Mouse (Mus musculus): ENCODE results near the gene Grid2. TPM values are rescaled to one million over a fixed set of nuclear protein-coding genes. Genes with fewer than 3 reads are reported as not detected.

The Grid2 gene
- polyA plus RNA-seq, 1 experiment from 2014 or later: 2.2 TPM

- no peaks in the 10 kb centered on the region for H3K36me3 ChIP-seq (ENCODE audit: control insufficient read depth, insufficient read depth, low read length)
- no peaks in the 10 kb centered on the region for H3K4me1 ChIP-seq (ENCODE audit: control insufficient read depth, insufficient read depth, low read length)
- no peak for ATAC-seq (ENCODE audit: insufficient number of reproducible peaks, insufficient read depth, low FRiP score, low read depth)
- no peak overlapping the region for H3K4me2 ChIP-seq (replicated peaks; ENCODE audit: low read depth, low read length)
- no peaks in the 10 kb centered on the region for H3K9me3 ChIP-seq (ENCODE audit: control insufficient read depth, low read depth, low read length)
- 89% methylated on average over 4 of the region's 4 CpGs for WGBS
- no peaks in the 10 kb centered on the region for H3K27me3 ChIP-seq (ENCODE audit: control insufficient read depth, insufficient read depth, low read length)
- no peak overlapping the region for H3K9ac ChIP-seq (replicated peaks; ENCODE audit: low read depth, low read length)
- H3K27ac ChIP-seq (ENCODE audit: low read length): no peak overlapping the region
- H3K4me3 ChIP-seq (ENCODE audit: low read depth, low read length): no peak overlapping the region
These were observed 1007.8 kb downstream of the Grid2 start for GRCm38 (mm10) chr6:64263517-64263916.

GRCm38 (mm10) chr6:64264224-64264623, 1008.5 kb downstream of the Grid2 start:
- Histone ChIP-seq H3K4me3 (ENCODE audit: low read depth, low read length) (no peak overlapping the region), H3K4me1 (ENCODE audit: control insufficient read depth, insufficient read depth, low read length) (no peaks in the 10 kb centered on the region), H3K9ac (replicated peaks; ENCODE audit: low read depth, low read length) (no peak overlapping the region), H3K9me3 (ENCODE audit: control insufficient read depth, low read depth, low read length) (no peaks in the 10 kb centered on the region), H3K4me2 (replicated peaks; ENCODE audit: low read depth, low read length) (no peak overlapping the region), H3K27ac (ENCODE audit: low read length) (no peak overlapping the region), H3K36me3 (ENCODE audit: control insufficient read depth, insufficient read depth, low read length) (no peaks in the 10 kb centered on the region), H3K27me3 (ENCODE audit: control insufficient read depth, insufficient read depth, low read length) (no peaks in the 10 kb centered on the region)
- 89% methylated on average over 2 of the region's 2 CpGs for WGBS
- no peak for ATAC-seq (ENCODE audit: insufficient number of reproducible peaks, insufficient read depth, low FRiP score, low read depth)

GRCm38 (mm10) chr6:64274319-64275114, 1018.8 kb downstream of the Grid2 start:
- WGBS: 38% methylated on average over 2 of the region's 2 CpGs
- Histone ChIP-seq H3K27ac (ENCODE audit: low read length) (no peak overlapping the region), H3K9me3 (ENCODE audit: control insufficient read depth, low read depth, low read length) (no peaks in the 10 kb centered on the region), H3K36me3 (ENCODE audit: control insufficient read depth, insufficient read depth, low read length) (no peaks in the 10 kb centered on the region), H3K27me3 (ENCODE audit: control insufficient read depth, insufficient read depth, low read length) (no peaks in the 10 kb centered on the region), H3K4me2 (replicated peaks; ENCODE audit: low read depth, low read length) (no peak overlapping the region), H3K9ac (replicated peaks; ENCODE audit: low read depth, low read length) (no peak overlapping the region), H3K4me3 (ENCODE audit: low read depth, low read length) (no peak overlapping the region), H3K4me1 (ENCODE audit: control insufficient read depth, insufficient read depth, low read length) (no peaks in the 10 kb centered on the region)
- no peak for ATAC-seq (ENCODE audit: insufficient number of reproducible peaks, insufficient read depth, low FRiP score, low read depth)

GRCm38 (mm10) chr6:64279927-64280326, 1024.3 kb downstream of the Grid2 start:
- no peaks in the 10 kb centered on the region for H3K36me3 ChIP-seq (ENCODE audit: control insufficient read depth, insufficient read depth, low read length)
- H3K27ac ChIP-seq (ENCODE audit: low read length): no peak overlapping the region
- H3K4me3 ChIP-seq (ENCODE audit: low read depth, low read length): no peak overlapping the region
- H3K9me3 ChIP-seq (ENCODE audit: control insufficient read depth, low read depth, low read length): no peaks in the 10 kb centered on the region
- no peak for ATAC-seq (ENCODE audit: insufficient number of reproducible peaks, insufficient read depth, low FRiP score, low read depth)
- H3K4me2 ChIP-seq (replicated peaks; ENCODE audit: low read depth, low read length): no peak overlapping the region
- H3K9ac ChIP-seq (replicated peaks; ENCODE audit: low read depth, low read length): no peak overlapping the region
- WGBS: 84% methylated on average over 2 of the region's 2 CpGs
- H3K27me3 ChIP-seq (ENCODE audit: control insufficient read depth, insufficient read depth, low read length): no peaks in the 10 kb centered on the region
- H3K4me1 ChIP-seq (ENCODE audit: control insufficient read depth, insufficient read depth, low read length): no peaks in the 10 kb centered on the region

- no peaks in the 10 kb centered on the region for H3K36me3 ChIP-seq (ENCODE audit: control insufficient read depth, insufficient read depth, low read length)
- no peak overlapping the region for H3K9ac ChIP-seq (replicated peaks; ENCODE audit: low read depth, low read length)
- H3K4me1 ChIP-seq (ENCODE audit: control insufficient read depth, insufficient read depth, low read length): no peaks in the 10 kb centered on the region
- no peak for ATAC-seq (ENCODE audit: insufficient number of reproducible peaks, insufficient read depth, low FRiP score, low read depth)
- no peak overlapping the region for H3K4me2 ChIP-seq (replicated peaks; ENCODE audit: low read depth, low read length)
- 75% methylated on average over 1 of the region's 1 CpGs for WGBS
- no peaks in the 10 kb centered on the region for H3K9me3 ChIP-seq (ENCODE audit: control insufficient read depth, low read depth, low read length)
- no peak overlapping the region for H3K27ac ChIP-seq (ENCODE audit: low read length)
- H3K27me3 ChIP-seq (ENCODE audit: control insufficient read depth, insufficient read depth, low read length): no peaks in the 10 kb centered on the region
- H3K4me3 ChIP-seq (ENCODE audit: low read depth, low read length): no peak overlapping the region
These were observed 1038.1 kb downstream of the Grid2 start for GRCm38 (mm10) chr6:64293761-64294160.

DNA sequence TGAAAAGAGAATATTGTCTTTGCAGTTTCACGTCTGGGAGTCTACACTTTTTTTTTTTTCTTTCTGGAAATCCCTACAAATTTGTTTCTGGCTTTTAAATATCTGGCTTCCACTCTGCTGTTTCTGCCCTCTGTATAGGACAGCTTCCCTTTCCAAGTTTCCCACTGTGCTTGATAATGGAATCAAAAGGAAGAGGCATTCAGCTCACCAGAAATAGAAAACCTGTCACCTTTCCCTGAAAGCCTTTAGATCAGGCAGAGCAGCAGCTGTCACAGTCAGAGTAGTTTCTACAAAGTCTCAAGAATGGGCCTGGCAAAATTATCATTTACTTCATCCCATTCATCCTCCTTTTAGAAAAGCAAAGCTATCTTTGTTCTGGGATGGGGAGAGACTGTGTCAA, 1042.0 kb downstream of the Grid2 start:
- no peak for ATAC-seq (ENCODE audit: insufficient number of reproducible peaks, insufficient read depth, low FRiP score, low read depth)
- WGBS: 68% methylated on average over 1 of the region's 1 CpGs
- H3K9me3 ChIP-seq (ENCODE audit: control insufficient read depth, low read depth, low read length): no peaks in the 10 kb centered on the region
- H3K27me3 ChIP-seq (ENCODE audit: control insufficient read depth, insufficient read depth, low read length): no peaks in the 10 kb centered on the region
- H3K27ac ChIP-seq (ENCODE audit: low read length): no peak overlapping the region
- no peaks in the 10 kb centered on the region for H3K4me1 ChIP-seq (ENCODE audit: control insufficient read depth, insufficient read depth, low read length)
- H3K4me2 ChIP-seq (replicated peaks; ENCODE audit: low read depth, low read length): no peak overlapping the region
- no peaks in the 10 kb centered on the region for H3K36me3 ChIP-seq (ENCODE audit: control insufficient read depth, insufficient read depth, low read length)
- H3K9ac ChIP-seq (replicated peaks; ENCODE audit: low read depth, low read length): no peak overlapping the region
- H3K4me3 ChIP-seq (ENCODE audit: low read depth, low read length): no peak overlapping the region

GRCm38 (mm10) chr6:64304709-64305476, 1049.2 kb downstream of the Grid2 start:
- no peak overlapping the region for H3K4me2 ChIP-seq (replicated peaks; ENCODE audit: low read depth, low read length)
- no peak for ATAC-seq (ENCODE audit: insufficient number of reproducible peaks, insufficient read depth, low FRiP score, low read depth)
- H3K4me3 ChIP-seq (ENCODE audit: low read depth, low read length): no peak overlapping the region
- H3K27ac ChIP-seq (ENCODE audit: low read length): no peak overlapping the region
- no peaks in the 10 kb centered on the region for H3K27me3 ChIP-seq (ENCODE audit: control insufficient read depth, insufficient read depth, low read length)
- H3K36me3 ChIP-seq (ENCODE audit: control insufficient read depth, insufficient read depth, low read length): no peaks in the 10 kb centered on the region
- H3K9ac ChIP-seq (replicated peaks; ENCODE audit: low read depth, low read length): no peak overlapping the region
- 67% methylated on average over 2 of the region's 2 CpGs for WGBS
- no peaks in the 10 kb centered on the region for H3K9me3 ChIP-seq (ENCODE audit: control insufficient read depth, low read depth, low read length)
- no peaks in the 10 kb centered on the region for H3K4me1 ChIP-seq (ENCODE audit: control insufficient read depth, insufficient read depth, low read length)

DNA sequence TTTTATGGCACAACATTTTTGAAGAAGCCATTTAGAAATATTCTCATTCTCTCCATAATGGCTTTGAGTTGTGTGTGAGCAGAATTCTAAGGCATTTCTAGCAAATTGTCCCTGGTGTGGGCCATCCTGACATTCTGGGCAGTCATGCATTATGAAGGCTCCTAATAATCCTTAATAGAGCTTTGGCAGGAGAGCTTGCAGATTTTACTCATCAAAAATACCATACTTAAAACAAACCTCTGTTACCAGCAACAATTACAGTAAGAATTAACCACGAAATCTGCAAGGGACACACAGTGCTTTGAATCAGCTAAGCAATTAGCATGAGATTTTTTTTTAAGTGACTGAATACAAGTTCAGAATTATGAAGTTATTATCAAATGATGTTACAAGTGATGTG, 1053.0 kb downstream of the Grid2 start:
- no peak overlapping the region for H3K27ac ChIP-seq (ENCODE audit: low read length)
- no peak overlapping the region for H3K9ac ChIP-seq (replicated peaks; ENCODE audit: low read depth, low read length)
- no peaks in the 10 kb centered on the region for H3K4me1 ChIP-seq (ENCODE audit: control insufficient read depth, insufficient read depth, low read length)
- no peaks in the 10 kb centered on the region for H3K9me3 ChIP-seq (ENCODE audit: control insufficient read depth, low read depth, low read length)
- ATAC-seq (ENCODE audit: insufficient number of reproducible peaks, insufficient read depth, low FRiP score, low read depth): no peak
- no peaks in the 10 kb centered on the region for H3K36me3 ChIP-seq (ENCODE audit: control insufficient read depth, insufficient read depth, low read length)
- no peak overlapping the region for H3K4me2 ChIP-seq (replicated peaks; ENCODE audit: low read depth, low read length)
- no peaks in the 10 kb centered on the region for H3K27me3 ChIP-seq (ENCODE audit: control insufficient read depth, insufficient read depth, low read length)
- WGBS: 87% methylated on average over 1 of the region's 1 CpGs
- no peak overlapping the region for H3K4me3 ChIP-seq (ENCODE audit: low read depth, low read length)
